Mouse (Mus musculus) kidney, adult 9 months (tissue): ENCODE results near the gene Vps52.
A peak's percentile ranks its signal among the peaks of the same experiment; 100 is the strongest.
"Not testable (repeated sequence)": the region's sequence is repeated elsewhere in the genome, so short reads cannot be mapped to it uniquely, and the experiment has no call there.

Experiments
- DNase-seq: peaks from one replicate; pipeline ENCODE4 v3.0.0; 2022

Gene Vps52

DNA sequence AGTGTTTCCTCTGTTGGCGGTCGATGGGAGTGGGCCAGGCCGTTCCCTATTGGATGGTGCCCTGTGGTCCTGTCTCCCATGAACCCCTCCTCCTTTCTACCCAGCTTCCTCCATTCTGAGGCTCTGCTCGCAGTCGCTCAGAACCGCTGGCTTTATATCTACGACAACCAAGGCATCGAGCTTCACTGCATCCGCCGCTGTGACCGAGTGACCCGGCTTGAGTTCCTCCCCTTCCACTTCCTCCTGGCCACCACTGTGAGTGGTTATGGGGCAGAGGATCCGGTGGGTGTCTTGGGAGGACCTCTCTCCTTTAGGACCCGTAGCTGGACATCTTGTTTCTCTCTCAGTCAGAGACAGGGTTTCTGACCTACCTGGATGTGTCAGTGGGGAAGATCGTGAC lies 12.2 kb upstream of the Vps52 start:
- no peak for DNase-seq

DNA sequence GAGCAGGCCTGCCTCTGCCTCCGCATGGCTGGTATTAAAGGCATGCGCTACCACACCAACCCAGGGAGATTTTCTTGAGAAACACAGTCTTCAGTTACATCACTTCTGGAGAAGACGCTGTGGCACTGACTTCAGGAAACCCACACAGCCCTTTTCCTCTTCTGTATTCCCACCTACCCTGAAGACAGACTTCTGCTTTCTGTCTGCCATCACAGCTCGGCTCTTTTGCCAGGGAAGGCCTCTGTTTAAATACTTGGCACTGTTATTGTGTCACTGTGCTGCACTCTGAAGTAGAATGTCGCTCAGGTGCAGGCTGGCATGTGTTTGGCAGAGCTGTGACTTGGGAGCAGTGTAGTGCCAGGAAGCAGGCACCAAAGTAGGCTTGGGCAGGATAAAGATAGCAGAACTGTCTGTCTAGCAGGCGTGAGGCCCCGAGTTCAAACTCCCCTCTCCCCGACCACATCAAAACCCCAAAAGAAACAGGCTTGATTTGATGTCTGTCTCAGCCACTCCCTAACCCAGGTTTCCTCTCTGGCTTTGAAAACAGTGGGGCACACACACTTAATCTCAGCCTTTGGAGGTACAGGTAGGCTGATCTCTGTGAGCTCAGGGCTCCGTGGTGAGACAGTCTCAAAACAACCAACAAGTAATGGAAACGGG lies 8.1 kb upstream of the Vps52 start:
- no peak for DNase-seq

DNA sequence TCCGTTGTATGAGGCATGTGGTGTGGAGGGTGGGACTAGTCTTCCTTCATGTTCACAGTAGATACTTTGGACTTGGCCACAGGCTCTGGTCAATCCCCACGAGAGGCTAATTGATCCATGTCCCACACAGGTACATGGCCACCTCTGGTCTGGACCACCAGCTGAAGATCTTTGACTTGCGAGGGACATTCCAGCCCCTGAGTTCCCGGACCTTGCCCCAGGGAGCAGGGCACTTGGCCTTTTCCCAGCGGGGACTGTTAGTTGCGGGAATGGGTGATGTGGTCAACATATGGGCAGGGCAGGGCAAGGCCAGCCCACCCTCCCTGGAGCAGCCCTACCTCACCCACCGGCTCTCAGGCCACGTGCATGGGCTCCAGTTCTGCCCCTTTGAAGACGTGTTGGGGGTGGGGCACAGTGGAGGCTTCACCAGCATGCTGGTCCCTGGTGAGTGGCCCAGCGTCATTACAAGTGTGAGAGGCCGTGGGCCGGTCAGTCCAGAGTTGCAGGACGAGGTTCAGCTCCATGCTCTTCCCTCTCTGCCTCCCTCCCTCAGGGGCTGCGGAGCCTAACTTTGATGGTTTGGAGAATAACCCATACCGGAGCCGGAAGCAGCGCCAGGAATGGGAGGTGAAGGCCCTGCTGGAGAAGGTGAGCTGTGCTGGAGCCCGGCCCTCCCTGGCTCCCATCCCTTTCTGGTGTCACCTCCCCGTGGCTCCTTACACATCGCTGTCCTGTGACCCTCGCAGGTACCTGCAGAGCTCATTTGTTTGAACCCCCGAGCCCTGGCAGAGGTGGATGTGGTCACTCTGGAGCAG lies 7.3 kb upstream of the Vps52 start:
- no peak for DNase-seq

DNA sequence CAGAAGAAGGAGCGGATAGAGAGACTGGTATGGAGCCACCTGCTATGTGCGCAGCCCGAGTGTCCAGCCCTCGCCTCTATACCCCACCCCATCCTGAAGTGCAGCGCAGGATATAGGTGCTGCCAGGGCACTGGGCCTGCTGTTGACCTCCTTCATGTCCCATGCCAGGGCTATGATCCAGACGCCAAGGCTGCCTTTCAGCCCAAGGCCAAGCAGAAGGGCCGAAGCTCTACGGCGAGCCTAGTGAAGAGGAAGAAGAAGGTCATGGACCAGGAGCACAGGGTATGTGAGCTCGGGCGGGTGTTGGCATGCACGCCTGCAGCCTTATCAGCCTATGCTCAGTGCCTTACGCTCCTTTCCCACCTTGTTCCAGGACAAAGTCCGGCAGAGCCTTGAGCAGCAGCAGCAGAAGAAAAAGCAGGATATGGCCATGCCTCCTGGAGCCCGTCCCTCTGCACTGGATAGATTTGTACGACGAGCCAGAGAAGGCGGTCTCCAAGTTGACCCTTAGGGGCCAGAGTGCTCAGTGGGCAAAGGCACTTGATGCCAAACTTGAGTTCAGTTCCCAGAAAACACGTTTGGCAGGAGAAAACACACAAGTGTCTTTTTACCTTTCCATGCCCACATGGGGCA lies 6.6 kb upstream of the Vps52 start:
- DNase-seq = no peak

DNA sequence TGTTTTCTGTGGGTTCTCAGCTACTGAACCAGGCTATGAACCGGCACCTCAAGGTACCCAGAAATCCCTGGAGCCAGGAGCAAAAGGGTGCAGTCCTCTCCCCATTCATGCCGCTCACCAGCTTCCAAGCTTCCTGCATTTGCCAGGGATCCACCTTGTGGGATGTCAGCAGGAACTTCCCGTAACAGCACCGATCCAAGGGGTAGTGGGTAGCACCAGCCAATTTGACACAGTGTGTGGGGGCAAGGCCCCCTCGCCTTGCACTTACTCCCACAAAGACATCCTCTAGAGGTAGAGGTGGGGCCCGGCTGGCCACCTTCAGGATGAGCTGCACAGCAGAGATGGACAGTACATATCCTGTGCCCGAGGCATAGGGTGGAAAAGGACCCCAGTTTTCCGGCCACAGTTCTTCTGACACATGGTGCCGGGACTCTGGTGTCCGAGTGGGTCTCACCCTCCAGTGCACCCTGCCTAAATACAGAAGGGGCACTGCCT lies 5.4 kb upstream of the Vps52 start:
- no peak for DNase-seq

DNA sequence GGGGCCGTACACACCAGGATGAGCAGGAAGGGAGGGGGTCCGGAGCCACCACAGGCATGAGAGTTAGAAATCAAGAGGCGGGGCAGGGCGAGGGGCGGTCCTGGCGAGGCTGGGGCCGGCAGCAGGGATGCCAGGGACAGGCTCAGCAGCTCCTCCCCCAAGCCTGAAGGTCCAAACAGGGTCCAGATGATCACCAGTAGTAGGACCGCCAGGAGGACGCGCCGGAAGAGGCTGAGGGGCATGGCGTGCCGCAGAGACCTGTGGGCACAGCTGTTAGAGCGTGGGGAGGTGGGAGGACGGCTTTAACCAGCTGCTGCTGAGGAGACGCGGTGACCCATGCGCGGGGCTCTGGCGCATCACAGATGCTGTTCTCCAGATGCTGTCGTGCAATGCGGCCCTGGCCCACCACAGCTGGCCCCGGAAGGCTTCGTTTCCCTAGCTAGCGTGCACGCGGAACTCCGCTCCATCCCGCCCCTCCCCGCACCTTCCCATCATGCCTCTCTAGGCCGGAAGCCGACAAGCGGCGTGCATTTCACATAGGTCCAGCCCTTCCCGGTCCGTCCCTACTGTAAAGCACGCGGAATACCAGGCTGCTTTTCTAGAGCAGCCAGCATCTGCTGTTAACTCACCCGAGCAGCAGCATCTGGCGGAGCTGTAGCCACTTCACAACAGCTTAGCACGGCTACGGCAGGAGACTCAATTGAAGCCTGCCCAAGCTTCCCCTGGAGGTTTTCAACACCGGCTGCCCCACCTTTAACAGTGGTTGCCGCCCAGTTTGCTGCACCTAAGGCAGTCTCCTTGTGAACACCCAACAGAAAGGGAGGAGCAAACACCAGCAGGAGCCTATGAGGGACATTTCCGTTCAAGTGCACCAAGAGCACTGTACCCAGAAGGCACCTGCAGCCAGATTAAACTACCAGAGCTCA lies 4.3 kb upstream of the Vps52 start, which contains the start of gene B3galt4:
B3galt4 (minus strand) TSS at position 468 of the 926 bp plus-strand sequence.
- peak; percentile 68 for DNase-seq

DNA sequence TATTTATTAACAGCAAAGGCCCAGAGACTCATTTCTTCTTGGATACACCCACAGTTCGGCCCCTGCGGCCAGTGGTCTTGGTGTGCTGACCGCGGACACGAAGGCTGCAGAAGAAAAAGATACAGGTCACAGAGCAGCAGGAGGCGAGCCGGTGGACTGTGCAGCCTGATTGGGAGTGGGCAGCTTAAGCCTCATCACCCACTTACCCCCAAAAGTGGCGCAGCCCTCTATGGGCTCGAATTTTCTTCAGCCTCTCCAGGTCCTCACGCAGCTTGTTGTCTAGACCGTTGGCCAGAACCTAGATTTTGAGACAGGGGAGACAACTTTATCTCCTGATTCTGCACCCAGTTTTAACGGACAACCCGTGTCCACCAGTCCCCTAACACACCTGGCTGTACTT lies 3.6 kb upstream of the Vps52 start:
- not testable (repeated sequence) for DNase-seq

DNA sequence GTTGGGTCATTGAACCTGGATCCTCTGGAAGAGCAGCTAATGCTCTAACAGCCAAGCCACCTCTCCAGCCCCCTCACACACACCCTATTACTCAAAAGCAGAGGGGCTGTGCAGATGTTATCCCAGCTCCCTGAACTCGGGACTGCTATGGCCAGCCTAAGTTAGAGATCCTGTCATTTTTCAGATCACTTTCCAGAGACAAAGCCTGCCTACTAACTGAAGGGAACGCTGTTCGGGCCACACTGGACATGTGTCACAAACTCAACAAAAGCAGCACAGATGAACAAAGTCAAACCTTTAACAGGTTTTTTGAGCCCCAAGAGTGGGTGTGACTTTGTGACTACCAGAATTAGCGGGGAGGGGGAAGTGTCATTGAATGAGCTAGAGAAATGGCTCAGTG lies 2.7 kb upstream of the Vps52 start:
- no peak for DNase-seq

DNA sequence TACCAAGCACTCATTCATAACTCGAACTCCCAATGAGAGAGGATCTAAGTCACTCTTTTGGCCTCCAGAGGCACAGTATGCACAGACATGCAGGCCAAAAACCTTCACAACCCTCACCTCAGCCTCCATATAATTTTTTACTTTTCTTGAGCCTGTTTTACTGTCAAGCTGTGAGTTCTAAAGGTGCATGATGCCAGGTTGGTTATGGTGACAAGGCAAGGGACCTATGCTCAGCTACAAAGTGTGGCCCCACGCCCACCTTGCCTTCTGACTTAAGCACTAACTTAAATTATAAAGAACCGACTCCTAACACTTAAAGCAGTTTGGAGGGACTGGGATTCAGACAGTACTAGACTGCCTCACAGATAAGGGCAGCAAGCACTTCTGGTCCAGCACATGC lies 2.3 kb upstream of the Vps52 start:
- DNase-seq = no peak

DNA sequence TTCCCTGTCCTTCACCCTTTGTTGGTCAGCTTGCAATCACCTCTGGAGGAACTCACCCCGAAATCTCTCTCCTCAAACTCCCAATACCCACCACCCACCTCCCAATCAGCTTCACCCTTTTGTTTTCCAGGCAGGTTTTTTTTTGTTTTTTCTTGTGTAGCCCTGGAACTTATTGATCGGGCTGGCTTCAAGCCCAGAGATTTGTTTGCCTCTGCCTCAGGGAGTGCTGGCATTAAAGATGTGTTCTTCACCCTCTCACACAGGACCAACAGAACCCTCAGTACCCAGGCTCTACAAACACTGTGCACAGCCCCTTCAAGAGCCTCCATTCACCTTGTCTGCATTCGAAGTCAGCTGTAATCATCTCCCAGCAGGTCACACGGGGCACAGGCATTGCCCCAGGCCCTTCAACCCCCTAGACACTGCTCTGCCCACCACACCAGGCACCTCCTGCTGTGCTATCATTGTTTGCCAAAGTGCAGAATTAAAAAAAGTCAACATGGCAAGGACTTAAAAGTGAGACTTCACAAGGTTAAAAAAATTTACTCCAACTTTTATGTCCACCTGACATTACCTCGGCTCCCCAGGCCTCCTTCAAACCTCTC lies 1.5 kb upstream of the Vps52 start:
- DNase-seq = no peak

DNA sequence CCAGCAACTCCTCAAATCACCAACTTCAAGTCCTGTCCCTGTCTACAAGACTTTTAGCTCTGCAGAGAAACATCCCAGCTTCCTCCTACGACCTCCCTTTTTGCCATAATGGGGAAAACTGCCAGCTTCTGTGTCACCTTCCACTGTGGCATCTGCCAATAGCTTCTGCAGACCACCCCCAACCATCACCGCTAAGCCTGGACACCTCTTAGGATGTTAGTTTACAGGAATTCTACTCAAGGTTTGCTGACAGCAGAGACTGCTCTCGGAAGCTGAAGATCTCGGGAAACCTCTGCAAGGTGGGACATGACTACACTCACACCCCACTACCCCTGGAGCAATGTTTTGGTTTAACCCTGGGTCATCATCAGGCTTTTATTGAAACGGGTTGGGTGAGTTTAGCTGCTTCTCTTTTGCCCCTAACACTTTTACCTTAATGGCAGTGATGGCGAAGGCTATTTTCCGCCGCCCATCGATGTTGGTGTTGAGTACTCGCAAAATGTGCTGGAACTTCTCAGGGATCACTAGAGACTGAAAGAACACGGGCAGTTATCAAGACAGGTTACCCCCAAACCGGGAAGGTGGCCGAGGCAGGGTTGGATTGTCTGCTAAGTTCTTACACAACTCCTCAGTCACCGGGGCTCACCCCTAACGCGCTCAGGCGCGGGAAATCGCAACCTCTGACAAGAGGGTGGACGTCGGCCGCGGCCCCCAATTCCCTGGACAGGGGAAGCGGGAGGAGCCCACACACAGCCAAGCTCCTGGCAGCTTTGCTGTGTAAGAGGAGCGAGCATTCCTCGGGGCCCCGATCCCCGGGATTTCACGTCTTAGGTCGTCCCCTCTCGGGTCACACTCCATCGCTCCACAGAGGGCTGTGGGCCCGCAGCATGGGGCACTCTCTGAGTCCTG lies 712 bp upstream of the Vps52 start:
- DNase-seq = peak; percentile 47

DNA sequence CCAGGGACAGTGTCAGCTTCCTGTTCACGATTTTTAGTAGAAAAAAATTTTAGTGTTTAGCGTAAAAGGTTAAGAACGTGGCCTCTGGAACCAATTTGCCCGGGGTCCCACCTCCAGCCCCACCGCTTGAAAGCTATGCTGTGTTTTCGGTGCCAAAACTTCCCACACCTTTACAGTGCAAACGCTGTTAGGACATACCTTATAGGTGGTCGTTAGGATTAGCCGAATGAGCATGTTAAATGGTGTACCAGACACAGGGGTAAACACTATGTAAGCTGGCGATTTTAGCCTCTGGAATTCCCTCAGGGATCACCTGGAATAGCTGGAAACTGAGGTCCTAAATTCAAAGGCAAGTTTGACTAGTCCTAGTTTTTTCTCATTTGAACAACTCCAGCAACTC lies 724 bp downstream of the Vps52 start:
- no peak for DNase-seq

DNA sequence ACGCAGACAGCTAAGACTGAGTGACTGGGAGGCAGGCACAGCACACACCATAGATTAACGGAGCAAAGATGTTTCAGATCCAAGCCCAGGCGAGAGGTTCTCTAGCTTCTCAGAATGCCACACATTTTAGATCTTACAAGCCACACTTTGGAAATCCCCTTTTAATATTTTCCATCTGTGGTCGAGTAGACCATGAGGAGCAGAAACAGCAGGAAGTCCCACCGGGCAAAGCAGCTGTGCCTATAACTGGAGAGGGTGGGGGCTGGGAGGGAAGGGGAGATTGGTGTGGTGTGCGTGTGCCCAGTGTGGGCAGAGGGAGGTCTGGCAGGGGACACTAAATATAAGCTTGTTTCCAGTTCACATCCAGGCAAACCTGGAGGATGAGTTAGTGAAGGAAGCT lies 1.9 kb downstream of the Vps52 start:
- no peak for DNase-seq

DNA sequence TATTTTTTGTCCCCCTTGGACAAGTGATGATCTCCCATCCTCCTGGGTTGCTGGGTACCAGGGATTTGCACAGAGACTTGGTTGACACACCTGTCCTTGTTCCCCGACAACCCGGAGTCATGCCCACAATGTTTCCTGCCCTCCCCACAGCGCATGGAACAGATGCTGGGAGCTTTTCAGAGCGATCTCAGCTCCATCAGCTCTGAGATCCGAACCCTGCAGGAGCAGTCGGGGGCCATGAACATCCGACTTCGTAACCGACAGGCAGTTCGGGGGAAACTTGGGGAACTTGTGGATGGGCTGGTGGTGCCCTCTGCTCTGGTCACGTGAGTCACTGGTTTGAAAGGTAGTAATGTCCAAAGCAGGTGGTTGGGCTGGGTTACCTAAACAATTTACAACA lies 2.8 kb downstream of the Vps52 start:
- no peak for DNase-seq

DNA sequence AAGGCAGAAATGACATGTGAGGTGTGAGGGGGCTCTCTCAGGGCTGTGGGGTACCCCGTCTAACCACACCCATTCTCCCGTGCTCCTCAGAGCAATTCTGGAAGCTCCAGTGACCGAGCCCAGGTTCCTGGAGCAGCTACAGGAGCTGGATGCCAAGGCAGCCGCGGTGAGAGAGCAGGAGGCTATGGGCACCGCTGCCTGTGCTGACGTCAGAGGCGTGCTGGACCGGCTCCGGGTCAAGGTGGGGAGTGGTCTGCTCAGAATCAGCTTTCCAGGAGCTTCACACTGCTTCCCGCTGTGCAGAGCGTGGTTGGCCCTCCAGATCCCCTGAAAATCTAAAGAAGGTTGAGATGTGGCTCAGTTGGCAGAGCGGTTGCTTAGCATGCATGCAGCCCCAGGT lies 3.5 kb downstream of the Vps52 start:
- no peak for DNase-seq

DNA sequence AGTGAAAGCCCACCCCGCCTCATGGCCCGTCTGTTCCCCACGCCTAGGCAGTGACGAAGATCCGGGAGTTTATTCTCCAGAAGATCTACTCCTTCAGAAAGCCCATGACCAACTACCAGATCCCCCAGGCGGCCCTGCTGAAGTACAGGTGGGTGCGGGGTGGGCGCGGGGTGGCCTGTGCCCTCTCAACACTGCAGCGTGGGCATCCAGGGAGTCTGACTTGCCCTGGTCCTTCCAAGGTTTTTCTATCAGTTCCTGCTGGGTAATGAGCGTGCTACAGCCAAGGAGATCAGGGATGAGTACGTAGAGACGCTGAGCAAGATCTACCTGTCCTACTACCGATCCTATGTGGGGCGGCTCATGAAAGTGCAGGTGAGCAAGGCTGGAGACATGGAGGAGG lies 4.3 kb downstream of the Vps52 start:
- DNase-seq = no peak

DNA sequence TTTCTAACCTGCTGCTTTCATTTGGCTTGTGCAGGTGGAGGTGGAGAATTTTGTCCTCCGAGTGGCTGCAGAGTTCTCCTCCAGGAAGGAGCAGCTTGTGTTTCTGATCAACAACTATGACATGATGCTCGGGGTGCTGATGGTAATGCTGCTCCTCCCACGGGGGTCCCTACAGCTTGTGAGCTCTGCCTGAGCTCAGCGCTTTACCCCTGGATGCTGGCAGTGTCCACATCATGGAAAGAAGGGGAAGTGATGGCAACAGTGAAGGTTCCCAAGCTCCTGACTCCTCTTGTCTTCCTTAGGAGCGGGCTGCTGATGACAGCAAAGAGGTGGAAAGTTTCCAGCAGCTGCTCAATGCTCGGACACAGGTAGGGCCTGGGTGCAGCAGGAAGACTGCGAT lies 7.3 kb downstream of the Vps52 start:
- DNase-seq = no peak

DNA sequence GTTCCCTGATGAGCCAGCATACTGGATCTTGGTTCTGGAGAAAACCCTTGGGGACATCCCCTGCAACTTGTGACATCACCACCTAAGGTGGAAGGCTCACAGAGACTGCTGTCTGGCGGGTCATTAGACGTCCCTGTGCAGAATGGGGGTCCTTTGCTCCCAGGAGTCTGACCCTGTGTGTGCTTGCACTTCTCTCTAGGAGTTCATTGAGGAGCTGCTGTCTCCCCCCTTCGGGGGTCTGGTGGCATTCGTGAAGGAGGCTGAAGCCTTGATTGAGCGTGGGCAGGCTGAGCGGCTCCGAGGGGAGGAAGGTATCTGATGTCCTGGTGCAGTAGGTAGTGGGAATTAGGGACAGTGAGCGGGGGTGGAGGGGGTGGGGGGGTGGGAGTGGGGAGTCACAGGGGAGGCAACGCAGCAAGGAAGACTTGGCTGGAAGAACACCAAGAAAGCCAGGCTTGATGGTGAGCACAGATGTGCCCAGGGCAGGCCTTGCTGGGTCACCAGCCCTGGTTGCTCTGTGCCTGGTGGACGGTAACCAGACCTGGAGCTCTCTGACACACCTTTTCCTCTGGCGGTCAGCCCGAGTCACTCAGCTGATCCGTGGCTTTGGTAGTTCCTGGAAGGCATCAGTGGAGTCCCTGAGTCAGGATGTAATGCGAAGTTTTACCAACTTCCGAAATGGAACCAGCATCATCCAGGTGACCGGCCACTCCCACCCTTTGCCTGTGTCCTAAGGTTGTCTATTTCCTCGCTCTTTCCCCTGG lies 9.7 kb downstream of the Vps52 start:
- no peak for DNase-seq

DNA sequence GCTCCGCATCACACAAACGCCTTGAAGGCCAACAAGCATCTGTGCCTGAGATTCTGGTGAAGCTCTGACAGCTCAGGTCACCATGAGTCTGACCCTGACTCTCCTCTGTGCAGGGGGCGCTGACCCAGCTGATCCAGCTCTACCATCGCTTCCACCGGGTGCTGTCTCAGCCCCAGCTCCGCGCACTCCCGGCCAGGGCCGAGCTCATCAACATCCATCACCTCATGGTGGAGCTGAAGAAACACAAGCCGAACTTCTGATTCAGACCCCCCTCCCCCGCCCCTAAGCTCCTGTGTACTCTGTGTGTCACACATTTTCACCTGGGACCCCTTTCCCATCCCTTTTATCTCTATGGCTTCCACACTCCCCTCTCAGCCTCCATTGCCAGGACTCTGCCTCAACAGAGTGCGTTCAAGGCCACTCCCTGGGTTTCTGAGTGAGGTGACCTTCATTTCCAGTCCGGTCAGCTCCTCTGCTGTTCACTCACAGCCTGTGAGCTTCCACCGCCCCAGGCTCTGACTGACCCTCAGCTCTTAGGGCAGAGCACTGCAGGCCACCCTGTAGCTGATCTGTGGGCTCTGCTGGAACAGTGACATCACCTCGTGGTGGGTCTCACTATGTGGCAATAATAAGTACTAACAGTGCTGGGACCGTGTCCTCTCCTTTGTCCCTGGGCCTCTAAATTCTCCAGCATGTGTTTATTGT lies 10.4 kb downstream of the Vps52 start:
- DNase-seq = no peak

DNA sequence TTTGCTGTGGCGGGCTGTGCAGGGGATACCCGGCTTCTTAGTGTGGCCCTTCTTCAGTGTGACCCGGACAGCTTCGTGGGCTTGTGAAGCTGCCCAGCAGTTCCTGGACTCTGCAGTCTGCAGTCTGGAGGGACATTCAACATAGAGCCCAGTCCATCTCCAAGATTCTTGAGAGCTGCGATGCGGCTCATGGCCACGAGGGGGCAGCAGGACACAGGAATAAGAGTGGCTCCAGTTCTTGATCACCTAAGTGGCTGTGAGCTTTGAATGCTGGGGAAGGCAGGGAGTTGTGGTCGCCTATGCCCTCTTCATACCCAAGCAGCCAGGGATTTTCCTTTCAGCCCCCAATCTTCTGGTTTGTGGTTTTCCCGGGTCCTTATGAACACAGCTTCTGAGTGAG lies 12.9 kb downstream of the Vps52 start:
- DNase-seq = peak; percentile 89
